Mouse (Mus musculus): ENCODE measurements around the gene Accsl.

DNA sequence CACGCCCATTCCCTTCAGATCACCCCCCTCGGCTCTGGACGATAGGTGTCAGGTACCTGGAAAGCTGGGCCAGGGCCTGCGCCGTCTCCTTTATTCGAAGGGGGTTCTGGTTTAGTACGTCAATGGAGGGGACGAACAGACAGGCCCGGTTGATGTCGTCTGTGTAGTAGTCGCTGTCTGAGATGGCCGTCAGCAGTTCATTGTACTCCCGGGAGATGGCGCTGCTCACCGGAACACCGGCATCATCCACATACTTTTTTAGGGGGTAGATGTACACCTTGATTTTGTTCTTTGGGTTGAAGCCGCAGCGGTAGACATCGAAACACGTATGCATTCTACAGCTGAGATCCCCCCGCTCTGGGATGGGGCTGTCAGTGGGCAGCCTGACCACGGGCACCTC is 55.6 kb downstream of the Accsl start:
- no peak for TF ChIP-seq TAL1 (conservative IDR thresholded peaks at IDR 0.05; ENCODE audit: low read depth, low read length)
- no peak for TF ChIP-seq CTCF (IDR thresholded peaks at IDR 0.05; ENCODE audit: low read depth, low read length)
- TF ChIP-seq GATA1 (IDR thresholded peaks at IDR 0.05; ENCODE audit: borderline replicate concordance, low read length), result no peak
- TF ChIP-seq POLR2AphosphoS5 (IDR thresholded peaks at IDR 0.05; ENCODE audit: insufficient replicate concordance, low read depth, low read length), result no peak
